Mouse (Mus musculus) layer of hippocampus, adult 9-11 months (tissue): ENCODE results near the gene Actg1.
"Not testable (repeated sequence)": the region's sequence is repeated elsewhere in the genome, so short reads cannot be mapped to it uniquely, and the experiment has no call there.

Experiments used
- DNase-seq: peaks from one replicate; pipeline ENCODE4 v3.0.0; 2022

The Actg1 gene

GRCm38 (mm10) chr11:120360062-120360461, 11.7 kb upstream of the Actg1 start:
- DNase-seq: no peak

- DNase-seq: no peak
These were observed 11.0 kb upstream of the Actg1 start for GRCm38 (mm10) chr11:120359391-120359790.

GRCm38 (mm10) chr11:120357791-120358401, 9.6 kb upstream of the Actg1 start:
- peak; percentile 92 for DNase-seq

GRCm38 (mm10) chr11:120356900-120357299, 8.6 kb upstream of the Actg1 start:
- DNase-seq: no peak

GRCm38 (mm10) chr11:120356319-120356840, 8.0 kb upstream of the Actg1 start:
- DNase-seq: no peak

- no peak for DNase-seq
These were observed 7.1 kb upstream of the Actg1 start for GRCm38 (mm10) chr11:120355277-120356039.

GRCm38 (mm10) chr11:120354304-120355276, 6.2 kb upstream of the Actg1 start:
- DNase-seq: peak; percentile 4

- DNase-seq: peak; percentile 70
These were observed 5.4 kb upstream of the Actg1 start for GRCm38 (mm10) chr11:120353500-120354303.

- no peak for DNase-seq
These were observed 4.4 kb upstream of the Actg1 start for GRCm38 (mm10) chr11:120352571-120353290.

GRCm38 (mm10) chr11:120352093-120352350, 3.7 kb upstream of the Actg1 start:
- DNase-seq: not testable (repeated sequence)

GRCm38 (mm10) chr11:120351250-120352092, 3.1 kb upstream of the Actg1 start:
- no peak for DNase-seq

- no peak for DNase-seq
These were observed 2.4 kb upstream of the Actg1 start for GRCm38 (mm10) chr11:120350711-120351110.

- DNase-seq: peak; percentile 84
These were observed 1.8 kb upstream of the Actg1 start for GRCm38 (mm10) chr11:120349986-120350702.

GRCm38 (mm10) chr11:120349371-120349985, 1.1 kb upstream of the Actg1 start:
- DNase-seq: peak; percentile 57

- peak; percentile 72 for DNase-seq
These were observed 485 bp upstream of the Actg1 start for GRCm38 (mm10) chr11:120348684-120349370.

- no peak for DNase-seq
These were observed 1.0 kb downstream of the Actg1 start for GRCm38 (mm10) chr11:120347301-120347700.

- not testable (repeated sequence) for DNase-seq
These were observed 1.8 kb downstream of the Actg1 start for GRCm38 (mm10) chr11:120346383-120347034.

GRCm38 (mm10) chr11:120345067-120345681, 3.2 kb downstream of the Actg1 start:
- DNase-seq: no peak
